Mouse (Mus musculus): Measurements from ENCODE around the gene Hap1. TPM values are rescaled to one million over a fixed set of nuclear protein-coding genes. Genes with fewer than 3 reads are reported as not detected.

Gene Hap1
- polyA plus RNA-seq, 1 experiment from 2014 or later, result 96.3 TPM

DNA sequence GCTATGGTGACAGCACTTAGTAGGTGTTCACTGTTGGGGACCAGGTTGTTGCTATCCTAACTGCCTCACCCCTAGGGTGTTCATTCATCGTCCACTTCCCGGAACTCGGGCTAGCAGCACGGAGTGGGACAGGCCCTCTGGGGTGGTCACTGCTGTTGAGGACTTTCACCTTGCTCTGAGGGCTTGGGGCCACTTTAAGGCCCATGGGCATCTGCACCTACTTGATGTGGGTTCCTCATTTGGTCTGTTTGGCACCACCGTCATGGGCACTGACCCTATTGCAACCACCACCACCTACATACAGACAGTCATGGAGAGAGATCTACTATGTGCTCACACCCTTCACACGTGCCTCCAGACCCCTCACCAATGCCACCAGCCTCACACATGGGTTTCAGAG lies 31.2 kb upstream of the Hap1 start:
- Histone ChIP-seq H3K27me3 (no peaks in the 10 kb centered on the region), H3K36me3 (replicated peaks) (peaks cover 24% of the 10 kb centered on the region), H3K27ac (no peak overlapping the region), H3K4me2 (no peak overlapping the region), H3K9ac (no peak overlapping the region), H3K4me1 (peaks cover 13% of the 10 kb centered on the region; the same call in 1 of the 2 replicates), H3K4me3 (replicated peaks) (no peak overlapping the region), H3K9me3 (no peaks in the 10 kb centered on the region)
- ATAC-seq (ENCODE audit: low FRiP score), result no peak
- 90% methylated on average over 6 of the region's 6 CpGs for WGBS

DNA sequence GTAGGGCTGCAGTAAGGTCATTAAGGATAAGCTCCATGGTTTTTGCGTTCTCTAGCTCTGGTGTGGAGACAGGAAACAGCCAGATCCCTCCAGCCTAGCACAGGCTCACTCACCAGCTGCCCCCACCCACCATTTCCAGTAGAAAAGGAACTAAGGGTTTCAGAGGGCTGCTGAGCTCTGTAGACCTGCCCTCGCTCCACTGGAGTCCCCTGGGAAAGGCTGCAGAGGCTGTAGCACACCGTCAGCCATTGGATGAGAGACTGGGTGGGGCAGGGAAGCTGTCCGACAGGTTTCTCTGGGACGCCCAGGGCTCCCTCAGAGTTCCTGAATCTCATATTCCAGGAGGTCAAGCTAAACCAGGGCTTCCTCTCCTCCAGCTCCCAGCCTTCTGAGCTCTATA lies 30.7 kb upstream of the Hap1 start:
- no peaks in the 10 kb centered on the region for H3K27me3 ChIP-seq
- H3K9ac ChIP-seq, result no peak overlapping the region
- ATAC-seq (ENCODE audit: low FRiP score), result no peak
- no peaks in the 10 kb centered on the region for H3K9me3 ChIP-seq
- H3K4me2 ChIP-seq, result no peak overlapping the region
- peaks cover 10% of the 10 kb centered on the region; the same call in 1 of the 2 replicates for H3K4me1 ChIP-seq
- H3K4me3 ChIP-seq (replicated peaks), result no peak overlapping the region
- H3K36me3 ChIP-seq (replicated peaks), result peaks cover 26% of the 10 kb centered on the region
- WGBS, result 44% methylated on average over 5 of the region's 5 CpGs
- H3K27ac ChIP-seq, result no peak overlapping the region

DNA sequence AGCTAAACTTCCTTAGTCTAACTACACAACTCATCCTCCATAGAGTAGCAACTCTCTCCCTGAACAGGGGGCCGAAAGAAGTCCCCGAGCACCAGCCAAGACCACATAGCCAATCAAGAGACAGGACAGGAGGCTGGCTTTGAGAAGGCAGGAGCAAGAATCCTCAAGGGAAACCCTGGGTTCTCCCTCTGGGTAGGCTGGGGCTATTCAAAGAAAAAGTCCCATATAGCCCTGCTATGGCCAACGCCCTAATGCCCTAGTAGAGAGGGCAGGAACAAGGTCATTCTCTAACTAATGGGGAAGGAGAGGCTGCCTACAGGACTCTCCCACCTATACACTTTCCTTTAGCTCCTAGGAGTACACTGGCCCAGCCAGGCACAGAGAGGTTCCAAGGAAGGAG lies 29.1 kb upstream of the Hap1 start:
- Histone ChIP-seq H3K4me3 (replicated peaks) (no peak overlapping the region), H3K9ac (no peak overlapping the region), H3K36me3 (replicated peaks) (peaks cover 33% of the 10 kb centered on the region), H3K4me2 (no peak overlapping the region), H3K27ac (no peak overlapping the region), H3K27me3 (no peaks in the 10 kb centered on the region), H3K9me3 (no peaks in the 10 kb centered on the region), H3K4me1 (no peaks in the 10 kb centered on the region)
- no peak for ATAC-seq (ENCODE audit: low FRiP score)
- WGBS, result 92% methylated on average over 3 of the region's 3 CpGs

DNA sequence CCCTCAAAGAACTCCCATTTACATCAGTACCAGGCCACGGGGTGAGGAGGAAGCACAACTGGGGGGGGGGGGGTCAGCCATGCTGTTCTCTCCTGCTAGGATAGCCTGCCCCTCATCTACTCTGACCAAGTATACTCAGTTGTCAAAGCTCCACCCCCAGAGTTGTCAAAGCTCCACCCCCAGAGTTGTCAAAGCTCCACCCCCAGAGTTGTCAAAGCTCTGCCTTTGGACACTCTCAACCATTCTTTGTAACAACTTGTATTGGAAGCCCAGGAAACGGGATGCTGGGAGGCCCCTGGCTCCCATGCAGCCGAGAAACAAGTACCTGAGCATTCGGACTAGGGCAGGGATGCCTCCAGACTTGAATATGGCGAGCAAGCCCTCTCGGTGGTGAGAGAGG lies 26.8 kb upstream of the Hap1 start:
- no peaks in the 10 kb centered on the region for H3K4me1 ChIP-seq
- H3K27me3 ChIP-seq, result no peaks in the 10 kb centered on the region
- H3K9me3 ChIP-seq, result no peaks in the 10 kb centered on the region
- no peak overlapping the region for H3K4me3 ChIP-seq (replicated peaks)
- H3K9ac ChIP-seq, result no peak overlapping the region
- WGBS, result 79% methylated on average over 6 of the region's 6 CpGs
- H3K4me2 ChIP-seq, result no peak overlapping the region
- peaks cover 51% of the 10 kb centered on the region for H3K36me3 ChIP-seq (replicated peaks)
- ATAC-seq (ENCODE audit: low FRiP score), result no peak
- no peak overlapping the region for H3K27ac ChIP-seq

DNA sequence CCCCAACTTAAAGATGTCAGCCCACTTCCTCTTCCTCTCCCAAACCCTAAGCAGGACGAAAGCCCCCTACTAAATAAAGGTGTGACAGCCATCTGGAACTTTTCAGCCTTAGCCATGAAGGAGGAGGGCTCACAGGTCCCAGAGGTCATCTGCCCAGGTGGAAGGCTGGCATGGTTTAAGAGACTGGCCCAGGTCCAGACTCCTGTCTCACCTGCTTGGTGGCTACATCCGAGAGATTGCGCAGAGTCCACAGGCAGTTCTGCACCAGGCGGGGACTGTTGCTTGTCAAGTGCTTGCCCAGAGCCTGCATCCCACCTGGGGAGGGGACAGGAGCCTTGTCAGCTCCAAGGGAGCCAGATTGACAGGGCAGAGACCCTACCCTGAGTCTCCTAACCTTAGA lies 23.4 kb upstream of the Hap1 start:
- ATAC-seq (ENCODE audit: low FRiP score), result no peak
- peaks cover 48% of the 10 kb centered on the region for H3K36me3 ChIP-seq (replicated peaks)
- WGBS, result 88% methylated on average over 4 of the region's 4 CpGs

DNA sequence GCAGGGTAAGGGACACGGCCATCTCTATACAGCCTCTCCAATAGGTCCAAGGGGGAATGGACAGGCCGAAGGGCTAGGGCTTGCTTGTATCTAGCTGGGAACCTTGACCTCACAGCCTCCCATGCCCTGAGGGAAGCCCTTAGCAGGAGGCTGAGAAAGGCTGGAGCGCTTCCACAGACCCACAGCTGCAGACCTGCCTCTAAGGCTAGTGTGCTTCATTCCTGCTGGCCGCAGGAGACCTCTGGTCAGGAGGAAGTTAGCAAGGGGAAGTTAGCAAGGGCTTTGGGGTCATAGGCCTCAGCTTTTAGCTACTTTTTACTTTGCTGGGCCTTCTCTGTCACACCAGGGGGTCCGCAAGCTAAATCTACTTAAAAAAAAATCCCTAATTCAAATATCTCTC lies 22.5 kb upstream of the Hap1 start:
- no peaks in the 10 kb centered on the region for H3K27me3 ChIP-seq
- no peak overlapping the region for H3K4me3 ChIP-seq (replicated peaks)
- no peak for ATAC-seq (ENCODE audit: low FRiP score)
- H3K27ac ChIP-seq, result no peak overlapping the region
- WGBS, result 88% methylated on average over 5 of the region's 5 CpGs
- H3K9ac ChIP-seq, result no peak overlapping the region
- H3K36me3 ChIP-seq (replicated peaks), result peaks cover 48% of the 10 kb centered on the region
- no peaks in the 10 kb centered on the region for H3K4me1 ChIP-seq
- H3K9me3 ChIP-seq, result no peaks in the 10 kb centered on the region
- H3K4me2 ChIP-seq, result no peak overlapping the region

More for the DNA sequence above, 23.4 kb upstream of the Hap1 start:
- H3K4me3 ChIP-seq (replicated peaks), result no peak overlapping the region
- no peak overlapping the region for H3K9ac ChIP-seq
- no peaks in the 10 kb centered on the region for H3K27me3 ChIP-seq
- H3K4me2 ChIP-seq, result no peak overlapping the region
- H3K4me1 ChIP-seq, result no peaks in the 10 kb centered on the region
- no peak overlapping the region for H3K27ac ChIP-seq
- H3K9me3 ChIP-seq, result no peaks in the 10 kb centered on the region

DNA sequence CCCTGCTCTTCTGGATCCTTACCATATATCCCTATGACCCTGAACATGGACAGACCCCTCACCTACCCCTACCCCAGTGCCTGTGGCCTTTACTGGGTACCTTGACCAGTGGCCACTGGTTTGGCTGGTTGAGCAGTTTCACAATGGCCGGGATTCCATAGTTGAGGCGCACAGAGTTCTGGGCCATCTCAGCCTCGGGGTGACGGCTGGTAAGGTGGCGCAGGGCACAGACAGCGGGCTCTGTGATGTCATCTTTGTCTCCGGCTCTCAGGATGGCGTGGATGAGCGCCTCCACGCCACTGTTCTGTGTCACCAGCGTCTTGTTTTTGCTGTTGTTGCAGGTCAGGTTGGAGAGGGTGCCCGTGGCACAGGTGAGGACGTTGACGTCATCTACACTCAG lies 22.1 kb upstream of the Hap1 start:
- no peak overlapping the region for H3K4me3 ChIP-seq (replicated peaks)
- 94% methylated on average over 14 of the region's 14 CpGs for WGBS
- no peaks in the 10 kb centered on the region for H3K4me1 ChIP-seq
- no peak overlapping the region for H3K4me2 ChIP-seq
- no peak overlapping the region for H3K27ac ChIP-seq
- H3K9ac ChIP-seq, result no peak overlapping the region
- peaks cover 47% of the 10 kb centered on the region for H3K36me3 ChIP-seq (replicated peaks)
- H3K9me3 ChIP-seq, result no peaks in the 10 kb centered on the region
- H3K27me3 ChIP-seq, result no peaks in the 10 kb centered on the region
- ATAC-seq (ENCODE audit: low FRiP score), result no peak

DNA sequence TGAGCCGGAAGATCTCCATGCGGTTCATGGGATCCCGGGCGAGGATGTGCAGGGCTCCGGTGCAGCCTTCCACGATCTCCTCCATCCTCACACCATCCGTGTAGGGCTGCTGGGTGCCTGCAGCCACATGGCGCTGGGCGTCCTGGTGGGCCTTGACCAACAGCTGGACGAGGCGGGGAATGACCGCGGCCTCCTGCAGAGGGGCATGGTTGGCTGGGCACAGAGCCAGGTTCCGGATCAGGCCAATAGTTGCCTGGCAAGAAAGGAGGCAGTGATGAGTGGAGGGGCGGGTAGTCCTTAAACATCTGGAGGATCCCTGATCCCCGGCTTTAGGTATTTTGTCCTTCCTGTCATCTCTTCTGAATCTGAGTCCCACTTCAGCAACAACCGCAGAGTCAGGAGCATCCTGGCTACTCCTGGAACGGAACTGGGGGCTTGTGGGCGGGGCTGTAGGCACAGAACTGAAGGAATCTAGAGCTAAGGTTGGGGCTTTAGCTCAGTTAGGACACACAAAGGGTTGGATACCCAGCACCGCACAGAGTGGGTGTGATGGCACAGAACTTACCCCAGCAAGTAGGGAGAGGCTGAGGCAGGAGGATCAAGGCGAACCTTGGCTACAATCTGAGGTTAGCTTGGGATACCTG lies 20.9 kb upstream of the Hap1 start:
- H3K4me2 ChIP-seq, result no peak overlapping the region
- 92% methylated on average over 21 of the region's 21 CpGs for WGBS
- H3K36me3 ChIP-seq (replicated peaks), result peaks cover 39% of the 10 kb centered on the region
- no peaks in the 10 kb centered on the region for H3K27me3 ChIP-seq
- no peak overlapping the region for H3K4me3 ChIP-seq (replicated peaks)
- H3K9me3 ChIP-seq, result no peaks in the 10 kb centered on the region
- H3K27ac ChIP-seq, result no peak overlapping the region
- H3K4me1 ChIP-seq, result peaks cover 8% of the 10 kb centered on the region
- no peak overlapping the region for H3K9ac ChIP-seq
- ATAC-seq (ENCODE audit: low FRiP score), result no peak

DNA sequence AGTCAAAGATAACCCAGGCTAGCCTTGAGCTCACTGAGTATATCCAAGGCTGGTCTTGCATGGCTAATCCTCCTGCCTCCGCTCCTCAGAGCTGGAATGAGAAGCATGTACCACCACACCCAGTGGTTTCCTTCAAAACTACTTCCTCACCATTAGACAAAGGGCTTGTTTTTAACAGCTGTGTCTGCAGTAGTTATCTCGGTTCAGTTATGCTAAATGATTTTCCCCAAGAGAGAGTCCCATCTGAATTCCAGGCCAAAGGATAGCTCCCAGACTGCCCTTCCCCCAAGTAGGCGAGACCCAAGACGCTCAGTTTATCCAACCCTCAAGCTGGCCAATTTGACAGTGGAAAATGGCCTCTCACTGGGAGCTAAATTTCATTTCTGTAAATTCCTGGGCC lies 20.1 kb upstream of the Hap1 start:
- ATAC-seq (ENCODE audit: low FRiP score), result no peak
- Histone ChIP-seq H3K27ac (no peak overlapping the region), H3K4me1 (peaks cover 9% of the 10 kb centered on the region), H3K9ac (no peak overlapping the region), H3K27me3 (no peaks in the 10 kb centered on the region), H3K4me3 (replicated peaks) (no peak overlapping the region), H3K9me3 (no peaks in the 10 kb centered on the region), H3K36me3 (replicated peaks) (peaks cover 34% of the 10 kb centered on the region), H3K4me2 (no peak overlapping the region)
- WGBS, result 84% methylated on average over 4 of the region's 4 CpGs

DNA sequence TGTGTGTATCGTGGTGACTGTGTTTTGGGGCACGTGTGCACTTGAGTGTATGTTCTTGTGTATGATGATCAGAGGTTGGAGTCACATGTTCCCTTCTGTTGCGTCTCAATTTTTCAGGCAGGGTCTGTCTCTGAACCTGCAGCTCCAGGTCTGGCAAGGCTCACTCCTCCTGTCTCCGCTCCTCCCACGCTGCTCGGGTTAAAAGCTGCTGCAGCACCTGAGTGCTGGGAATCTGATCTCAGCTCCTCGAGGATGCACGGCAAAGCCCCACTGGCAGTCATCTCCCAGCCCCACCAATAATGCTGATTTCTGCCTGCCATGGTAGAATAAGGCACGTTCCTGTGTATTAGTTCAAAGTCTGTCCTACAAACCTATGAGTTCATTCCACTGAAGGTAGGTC lies 19.2 kb upstream of the Hap1 start:
- peaks cover 31% of the 10 kb centered on the region for H3K36me3 ChIP-seq (replicated peaks)
- WGBS, result 88% methylated on average over 9 of the region's 9 CpGs
- H3K27ac ChIP-seq, result no peak overlapping the region
- ATAC-seq (ENCODE audit: low FRiP score), result no peak
- H3K27me3 ChIP-seq, result no peaks in the 10 kb centered on the region
- H3K4me1 ChIP-seq, result peaks cover 9% of the 10 kb centered on the region
- no peak overlapping the region for H3K4me2 ChIP-seq
- no peak overlapping the region for H3K9ac ChIP-seq
- H3K4me3 ChIP-seq (replicated peaks), result no peak overlapping the region
- H3K9me3 ChIP-seq, result no peaks in the 10 kb centered on the region

DNA sequence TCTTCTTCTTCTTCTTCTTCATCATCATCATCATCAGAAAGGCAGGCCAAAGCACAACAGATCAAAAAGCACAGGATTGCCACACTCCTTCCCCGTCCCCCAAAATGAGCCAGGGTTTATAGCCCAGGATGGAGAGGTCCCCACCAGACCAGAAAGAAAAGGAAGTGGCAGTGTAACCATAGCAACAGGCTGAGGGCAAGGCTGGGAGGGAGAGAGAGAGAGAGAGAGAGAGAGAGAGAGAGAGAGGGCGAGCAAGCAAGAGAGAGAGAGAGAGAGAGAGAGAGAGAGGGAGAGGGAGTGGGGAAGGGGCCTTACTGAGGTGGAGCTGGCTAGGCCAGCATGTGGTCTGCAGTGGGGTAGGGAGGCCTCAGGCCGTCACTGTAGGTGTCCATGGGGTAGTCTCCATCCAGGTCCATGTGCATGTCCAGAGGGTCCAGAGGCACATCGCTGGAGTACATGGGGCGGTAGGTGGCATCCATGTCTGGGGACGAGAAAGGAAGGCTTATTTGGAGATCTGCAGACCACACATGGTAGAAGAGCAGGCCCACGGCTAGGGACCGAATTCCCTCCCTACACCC lies 16.1 kb upstream of the Hap1 start:
- Histone ChIP-seq H3K9ac (no peak overlapping the region), H3K4me2 (no peak overlapping the region), H3K27me3 (no peaks in the 10 kb centered on the region), H3K36me3 (replicated peaks) (peaks cover 12% of the 10 kb centered on the region), H3K9me3 (no peaks in the 10 kb centered on the region), H3K27ac (0 out of 2 replicates have a peak overlapping the region, but pooled peaks have one; percentile 13), H3K4me1 (peaks cover 9% of the 10 kb centered on the region), H3K4me3 (replicated peaks) (no peak overlapping the region)
- WGBS, result 66% methylated on average over 7 of the region's 8 CpGs
- 0 out of 2 replicates have a peak, but pooled peaks have one; percentile 23 for ATAC-seq (ENCODE audit: low FRiP score)

DNA sequence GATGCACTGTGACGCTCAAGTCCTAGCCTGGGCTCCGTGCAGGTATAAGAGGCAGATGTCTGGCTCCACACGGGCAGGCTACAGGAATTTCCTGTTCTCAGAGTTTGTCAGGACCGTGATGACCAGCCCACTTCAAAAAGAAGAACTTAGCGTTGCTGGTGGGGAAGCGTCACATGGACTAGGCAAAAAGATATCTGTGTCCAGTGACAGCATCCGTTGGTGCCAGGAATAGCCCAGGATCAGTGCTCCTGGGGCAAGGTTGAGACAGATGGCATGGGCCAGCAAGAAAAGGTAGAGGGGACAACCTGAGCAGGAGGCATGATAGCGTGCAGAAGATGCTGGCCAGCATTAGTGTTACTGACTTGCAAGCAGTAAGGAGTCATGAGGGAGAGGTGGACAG lies 13.9 kb upstream of the Hap1 start:
- Histone ChIP-seq H3K36me3 (replicated peaks) (peaks cover 4% of the 10 kb centered on the region), H3K4me3 (replicated peaks) (no peak overlapping the region), H3K27ac (no peak overlapping the region), H3K4me1 (peaks cover 9% of the 10 kb centered on the region), H3K27me3 (0 out of 2 replicates have a peak, but pooled peaks cover 3% of the 10 kb centered on the region), H3K4me2 (no peak overlapping the region), H3K9me3 (no peaks in the 10 kb centered on the region), H3K9ac (no peak overlapping the region)
- WGBS, result 83% methylated on average over 8 of the region's 8 CpGs
- ATAC-seq (ENCODE audit: low FRiP score), result no peak

DNA sequence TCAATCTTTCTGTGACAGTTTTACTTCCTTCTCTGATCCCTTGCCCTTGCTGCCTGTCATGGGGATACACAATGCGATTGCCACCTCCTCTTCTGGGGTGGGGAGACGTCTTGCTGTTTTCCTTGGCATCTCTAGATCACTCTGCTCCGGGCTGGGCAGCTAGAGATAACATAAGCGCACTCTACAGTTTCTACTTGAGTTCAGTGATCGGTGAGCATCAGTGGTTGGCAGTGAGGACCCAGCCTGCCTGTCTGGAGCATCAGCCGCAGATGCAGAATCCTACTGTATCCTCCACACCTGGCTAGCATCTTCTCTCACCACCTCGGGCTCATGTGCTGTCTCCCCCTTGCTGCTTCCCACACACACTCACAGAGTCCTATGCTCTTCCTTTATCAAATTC lies 13.2 kb upstream of the Hap1 start:
- H3K9ac ChIP-seq, result no peak overlapping the region
- peaks cover 3% of the 10 kb centered on the region for H3K36me3 ChIP-seq (replicated peaks)
- peaks cover 9% of the 10 kb centered on the region for H3K4me1 ChIP-seq
- H3K4me3 ChIP-seq (replicated peaks), result no peak overlapping the region
- no peak overlapping the region for H3K27ac ChIP-seq
- no peaks in the 10 kb centered on the region for H3K9me3 ChIP-seq
- WGBS, result 78% methylated on average over 7 of the region's 7 CpGs
- H3K27me3 ChIP-seq, result 0 out of 2 replicates have a peak, but pooled peaks cover 3% of the 10 kb centered on the region
- no peak for ATAC-seq (ENCODE audit: low FRiP score)
- no peak overlapping the region for H3K4me2 ChIP-seq

Data from forebrain, embryonic 12.5 days (tissue).